ENCODE assay signal across 8 mouse cellular contexts in the genomic region with DNA sequence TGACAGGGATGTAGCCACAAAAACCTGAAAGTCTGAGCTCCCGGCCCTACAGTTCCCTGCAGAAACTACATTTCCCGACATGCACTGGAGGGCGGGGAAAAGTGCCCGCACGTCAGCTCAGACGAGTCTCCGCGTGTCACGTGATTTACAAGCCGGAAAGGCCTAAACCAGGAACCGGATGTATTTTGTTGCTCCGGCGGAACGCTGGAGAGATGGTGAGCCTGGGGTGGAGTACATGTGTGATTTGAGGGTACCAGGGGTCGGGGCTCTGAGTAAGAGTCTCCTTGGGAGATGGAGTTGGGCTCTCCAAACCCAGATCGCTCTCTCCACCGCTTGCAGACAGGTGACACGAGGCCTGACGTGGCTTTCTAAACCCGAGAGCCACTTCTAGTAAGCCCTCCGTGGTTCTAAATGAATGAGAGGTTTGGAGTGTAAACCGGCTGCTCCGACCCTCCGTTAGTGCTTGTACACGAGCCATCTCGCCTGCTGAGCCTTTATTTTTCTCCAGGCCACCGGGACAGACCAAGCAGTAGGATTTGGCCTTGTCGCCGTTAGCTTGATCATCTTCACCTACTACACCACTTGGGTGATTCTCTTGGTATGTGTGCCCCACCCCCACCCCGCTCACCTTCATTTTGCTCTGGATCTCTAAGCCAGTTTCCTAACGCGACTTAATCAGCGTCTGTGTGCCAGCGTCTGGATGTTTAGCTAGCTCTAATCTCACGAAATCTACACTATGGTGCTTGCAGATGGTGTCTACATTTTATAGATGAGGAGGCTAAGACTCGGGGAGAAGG. TPM values are rescaled to one million over a fixed set of nuclear protein-coding genes. Genes with fewer than 3 reads are reported as not detected.
DNase-seq lines count a peak whose midpoint lies in the region; ATAC-seq and TF ChIP-seq lines count a peak whose summit lies in the region.

A gene (plus strand): TSS at position 161 of the 797 bp plus-strand sequence.

- peak; percentile 93 for DNase-seq in MN1 (ENCODE audit: low spot score)
- peak; percentile 93 for DNase-seq in cerebellum, adult 9-10 months
- DNase-seq in hindbrain, embryonic 10.5 days (ENCODE audit: low spot score): peak; percentile 87
- DNase-seq in layer of hippocampus, adult 9-11 months: peak; percentile 95
- peak; percentile 98 for DNase-seq in lung, postnatal 0 days (ENCODE audit: low spot score)
- DNase-seq in ovary, postnatal 14 days (ENCODE audit: low spot score): peak; percentile 75
- peak; percentile 92 for DNase-seq in thymus, postnatal 14 days

- TF ChIP-seq CTCF in lung, postnatal 0 days (IDR thresholded peaks at IDR 0.05): no peak

- peak within 1 kb of the TSS; percentile 82 for H3K27ac ChIP-seq in hindbrain, embryonic 10.5 days
- peak within 1 kb of the TSS; percentile 73 for H3K27ac ChIP-seq in lung, postnatal 0 days (ENCODE audit: low read length)

- H3K9ac ChIP-seq in lung, postnatal 0 days (replicated peaks; ENCODE audit: low read depth): peak within 1 kb of the TSS; percentile 73

- H3K27me3 ChIP-seq in hindbrain, embryonic 10.5 days (ENCODE audit: insufficient read depth, poor library complexity, severe bottlenecking): peaks cover 2% of the 10 kb centered on the region
- H3K27me3 ChIP-seq in lung, postnatal 0 days (replicated peaks; ENCODE audit: insufficient read depth, low read length): 0 out of 2 replicates have a peak, but pooled peaks cover 5% of the 10 kb centered on the region

- no peaks in the 10 kb centered on the region for H3K9me3 ChIP-seq in hindbrain, embryonic 10.5 days
- no peaks in the 10 kb centered on the region for H3K9me3 ChIP-seq in lung, postnatal 0 days (ENCODE audit: low read length)

- H3K4me1 ChIP-seq in hindbrain, embryonic 10.5 days (replicated peaks): peaks cover 23% of the 10 kb centered on the region
- H3K4me1 ChIP-seq in lung, postnatal 0 days (ENCODE audit: insufficient read depth, low read depth, low read length): peaks cover 3% of the 10 kb centered on the region; the same call in 1 of the 2 replicates

- 3% methylated on average over 36 of the region's 36 CpGs for WGBS in hindbrain, embryonic 10.5 days
- WGBS in lung, postnatal 0 days: under 1% methylated on average over 36 of the region's 36 CpGs

- peak within 1 kb of the TSS; percentile 78 for H3K4me3 ChIP-seq in hindbrain, embryonic 10.5 days
- peak within 1 kb of the TSS; percentile 68 for H3K4me3 ChIP-seq in lung, postnatal 0 days (ENCODE audit: low read depth, low read length)

- peak within 1 kb of the TSS; percentile 93 for H3K4me2 ChIP-seq in lung, postnatal 0 days (replicated peaks; ENCODE audit: low read depth, low read length)

- ATAC-seq in frontal cortex, adult (ENCODE audit: low TSS enrichment): peak; percentile 67
- ATAC-seq in lung, postnatal 0 days: peak; percentile 86

- peaks cover 43% of the 10 kb centered on the region for H3K36me3 ChIP-seq in hindbrain, embryonic 10.5 days
- H3K36me3 ChIP-seq in lung, postnatal 0 days (ENCODE audit: insufficient read depth, low read length): no peaks in the 10 kb centered on the region

- TF ChIP-seq EP300 in lung, postnatal 0 days (IDR thresholded peaks at IDR 0.05): peak; percentile 43; the same call in 1 of the 2 replicates

RNA-seq across cellular contexts. Expression of the gene that starts here (rescaled TPM):
- polyA plus RNA-seq in hindbrain, embryonic 10.5 days (2016; fragmentation: Nextera tagmentation; extraction: Ambion mirVana): 116 and 131 TPM in 2 replicates
- 103 and 112 TPM in 2 replicates for polyA plus RNA-seq in lung, postnatal 0 days (2015; fragmentation: Nextera tagmentation; extraction: Ambion mirVana)

Comparison
In these comparisons a context has a peak if more than half of its experiments do, and no peak if none do; other contexts are left out.
1. Peak in every context shown above with its lines: DNase-seq, ATAC-seq, H3K4me3 ChIP-seq and H3K27ac ChIP-seq.